In genomic region chr3:49928509-49929263, GRCm38 (mm10) we compare ENCODE assay signal across 9 mouse cellular contexts.
DNase-seq lines count a peak whose midpoint lies in the region; ATAC-seq and TF ChIP-seq lines count a peak whose summit lies in the region.
"Had no signal": no experiment of that assay in that cellular context is flagged by ENCODE, and none has a peak within 500 bp of the region (broad histone marks: within the 10 kb centered on the region; RNA-seq: fewer than 3 reads in every experiment).

No protein-coding gene starts in this region.

- H3K36me3 ChIP-seq in limb, embryonic 11.5 days (ENCODE audit: control insufficient read depth, insufficient read depth, low read length), result no peaks in the 10 kb centered on the region
- no peaks in the 10 kb centered on the region for H3K36me3 ChIP-seq in intestine, postnatal 0 days (ENCODE audit: control insufficient read depth, insufficient read depth)

- intact Hi-C loops in heart, postnatal 25 days (cut with DNase I), result loop anchor here (10.0 kb wide), 1 partner anchor 174 kb away; the partner anchor contains the start of gene Pcdh18
- intact Hi-C loops in gastrocnemius, postnatal 14 days (cut with DNase I; ENCODE audit: low total_unique reads), result no loop called here

- peaks cover 7% of the 10 kb centered on the region; the same call in 1 of the 2 replicates for H3K4me1 ChIP-seq in limb, embryonic 11.5 days (ENCODE audit: control insufficient read depth, insufficient read depth, low read length)
- H3K4me1 ChIP-seq in intestine, postnatal 0 days (replicated peaks; ENCODE audit: control insufficient read depth, insufficient read depth, low read length), result no peaks in the 10 kb centered on the region

- no peak overlapping the region for H3K9ac ChIP-seq in limb, embryonic 11.5 days (ENCODE audit: low read length)
- H3K9ac ChIP-seq in intestine, postnatal 0 days (ENCODE audit: low read depth, low read length), result no peak overlapping the region

- TF ChIP-seq CTCF in Patski (IDR thresholded peaks at IDR 0.05), result no peak
- no peak for TF ChIP-seq CTCF in intestine, postnatal 0 days (IDR thresholded peaks at IDR 0.05; ENCODE audit: low read depth)

- POLR2A ChIA-PET in Patski (lab: Charles Lee), result interaction anchor here (0.7 kb wide), 1 partner anchor 172 kb away, joined by 3 read pairs; the partner anchor contains the start of gene Pcdh18

- H3K9me3 ChIP-seq in limb, embryonic 11.5 days (ENCODE audit: control insufficient read depth, low read length), result no peaks in the 10 kb centered on the region
- no peaks in the 10 kb centered on the region for H3K9me3 ChIP-seq in intestine, postnatal 0 days (ENCODE audit: control insufficient read depth)

- H3K4me2 ChIP-seq in limb, embryonic 11.5 days (ENCODE audit: low read depth, severe bottlenecking), result no peak overlapping the region
- H3K4me2 ChIP-seq in intestine, postnatal 0 days (replicated peaks; ENCODE audit: low read depth), result no peak overlapping the region

- in situ Hi-C loops in Patski (cut with MboI; ENCODE audit: low pct_unique_long_range_greater_than_20kb), result no loop called here

- H3K27ac ChIP-seq in limb, embryonic 11.5 days (replicated peaks; ENCODE audit: low read depth, low read length), result peak overlapping the region; percentile 77
- H3K27ac ChIP-seq in intestine, postnatal 0 days (ENCODE audit: low read depth, low read length), result no peak overlapping the region

- 9% methylated on average over 4 of the region's 4 CpGs for WGBS in limb, embryonic 11.5 days
- 43% methylated on average over 4 of the region's 4 CpGs for WGBS in intestine, postnatal 0 days

- peak; percentile 100 for ATAC-seq in Patski
- ATAC-seq in limb, embryonic 11.5 days (ENCODE audit: insufficient number of reproducible peaks, low FRiP score, low TSS enrichment, low read depth), result peak; percentile 92
- ATAC-seq in intestine, postnatal 0 days, result no peak

- CTCF ChIA-PET in Patski (lab: Charles Lee), result interaction anchor here (1.1 to 2.8 kb wide), 3 partner anchors 9 to 19 kb away, joined by 4 to 7 read pairs (median 5); no protein-coding TSS in a partner anchor

- peak; percentile 36 for DNase-seq in heart, adult 8-10 months (ENCODE audit: low spot score)
- DNase-seq in heart, postnatal 25 days (ENCODE audit: low spot score), result no peak
- peak; percentile 67 for DNase-seq in Patski (ENCODE audit: low read depth, low spot score)
- DNase-seq in gastrocnemius, postnatal 14 days, result peak; percentile 21
- DNase-seq in limb, embryonic 11.5 days (ENCODE audit: low spot score), result peak; percentile 62
- DNase-seq in left cerebral cortex, adult 18-20 months (ENCODE audit: low spot score in 2 of 2), result no peak
- DNase-seq in left cerebral cortex, adult 9 months (ENCODE audit: low spot score in 2 of 2), result no peak
- DNase-seq: cerebellum, postnatal 10 days had no signal

- H3K27me3 ChIP-seq in Patski, result no peaks in the 10 kb centered on the region
- no peaks in the 10 kb centered on the region for H3K27me3 ChIP-seq in limb, embryonic 11.5 days (ENCODE audit: control insufficient read depth, insufficient read depth, low read length)
- H3K27me3 ChIP-seq in intestine, postnatal 0 days (replicated peaks; ENCODE audit: control insufficient read depth, insufficient read depth, low read length), result no peaks in the 10 kb centered on the region

- no peak overlapping the region for H3K4me3 ChIP-seq in limb, embryonic 11.5 days (ENCODE audit: low read depth, low read length)
- H3K4me3 ChIP-seq in intestine, postnatal 0 days (ENCODE audit: low read depth, low read length), result no peak overlapping the region

Comparison
In these comparisons a context has a peak if more than half of its experiments do, and no peak if none do; other contexts are left out.
1. DNase-seq: peak in heart, adult 8-10 months (single experiment), Patski (single experiment), gastrocnemius, postnatal 14 days (single experiment) and limb, embryonic 11.5 days (single experiment); none in heart, postnatal 25 days (single experiment), left cerebral cortex, adult 18-20 months (0 of 2) and left cerebral cortex, adult 9 months (0 of 2).